Mouse (Mus musculus): ENCODE results near the gene Rtn4r. TPM values are rescaled to one million over a fixed set of nuclear protein-coding genes. Genes with fewer than 3 reads are reported as not detected.

Rtn4r gene
- total RNA-seq (2012; rRNA removed): not detected in 2 replicates
- total RNA-seq (2014; rRNA removed): not detected in 2 replicates
- not detected in 2 replicates for polyA plus RNA-seq (2012; ENCODE audit: insufficient read length, low read depth)

DNA sequence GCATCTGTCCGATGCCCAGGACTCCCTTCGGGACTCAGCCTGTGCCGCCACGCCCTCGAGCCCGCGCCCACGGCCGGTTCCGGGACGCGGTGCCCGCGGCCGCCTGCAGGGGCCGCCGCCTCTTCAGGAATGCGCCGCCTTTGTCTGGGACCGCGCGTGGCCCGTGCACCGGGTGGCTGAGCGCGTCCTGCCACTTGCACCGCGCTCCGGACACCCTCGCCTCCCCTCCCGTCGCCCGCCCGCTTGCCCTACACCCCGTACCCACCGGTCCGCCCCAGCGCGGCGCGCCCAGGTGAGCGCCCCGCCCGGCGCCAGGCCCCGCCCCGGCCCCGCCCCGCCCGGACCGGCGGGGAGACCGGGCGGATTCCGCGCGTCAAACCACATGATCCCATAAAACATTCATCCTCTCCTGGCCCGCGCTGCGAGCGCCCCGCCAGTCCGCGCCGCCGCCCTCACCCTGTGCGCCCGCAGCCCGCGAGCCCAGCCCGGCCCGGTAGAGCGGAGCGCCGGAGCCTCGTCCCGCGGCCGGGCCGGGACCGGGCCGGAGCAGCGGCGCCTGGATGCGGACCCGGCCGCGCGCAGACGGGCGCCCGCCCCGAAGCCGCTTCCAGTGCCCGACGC is at the start of gene Rtn4r:
Rtn4r (plus strand) TSS at position 402 of the 621 bp plus-strand sequence.
- dilution Hi-C loops (cut with MboI; ENCODE audit: extremely low pct_ligation_motif_present, extremely low pct_unique_long_range_greater_than_20kb, low sequenced_read_pairs): no loop called here
- H3K4me1 ChIP-seq (ENCODE audit: control insufficient read depth in 1 of 2, insufficient read depth in 2 of 2): peaks cover 0 to 3% of the 10 kb centered on the region in 2 experiments; a peak in 1 of 4 replicates
- DNase-seq (ENCODE audit: extremely low read depth): no peak
- H3K79me2 ChIP-seq (replicated peaks; ENCODE audit: control insufficient read depth, extremely low read depth, insufficient read depth, poor library complexity, severe bottlenecking): no peaks in the 10 kb centered on the region
- H3K9ac ChIP-seq (ENCODE audit: insufficient read depth, low read depth): 0 out of 2 replicates have a peak within 1 kb of the TSS, but pooled peaks have one; percentile 3
- TF ChIP-seq GABPA (IDR thresholded peaks at IDR 0.05; ENCODE audit: insufficient replicate concordance, low read depth, low read length): no peak
- peak; percentile 75 for TF ChIP-seq UBTF (IDR thresholded peaks at IDR 0.05; ENCODE audit: low read depth, low read length)
- TF ChIP-seq CTCF (conservative IDR thresholded peaks at IDR 0.05 in 1 of 2, IDR thresholded peaks at IDR 0.05 in 1 of 2; ENCODE audit: low read depth in 2 of 2, low read length in 2 of 2): peak in 1 of 2 experiments; percentile 67; a peak in 2 of 4 replicates
- 0 out of 2 replicates have a peak, but pooled peaks have one; percentile 10 for TF ChIP-seq MEF2A (IDR thresholded peaks at IDR 0.05; ENCODE audit: borderline replicate concordance, low read depth, low read length)
- TF ChIP-seq NRF1 (IDR thresholded peaks at IDR 0.05; ENCODE audit: low read depth, low read length): no peak
- TF ChIP-seq ZKSCAN1 (IDR thresholded peaks at IDR 0.05; ENCODE audit: borderline replicate concordance, low read depth, low read length): no peak
- TF ChIP-seq ELF1 (IDR thresholded peaks at IDR 0.05; ENCODE audit: low read depth, low read length): peak; percentile 64
- TF ChIP-seq RAD21 (IDR thresholded peaks at IDR 0.05; ENCODE audit: low read depth, low read length): peak; percentile 52
- TF ChIP-seq MAZ (IDR thresholded peaks at IDR 0.05; ENCODE audit: low read depth, low read length): no peak
- TF ChIP-seq SMC3 (IDR thresholded peaks at IDR 0.05; ENCODE audit: low read depth, low read length): peak; percentile 46
- H3K27me3 ChIP-seq (replicated peaks): peaks cover 97% of the 10 kb centered on the region
- peak within 1 kb of the TSS; percentile 97 for H3K4me2 ChIP-seq (ENCODE audit: insufficient read depth, low read depth, poor library complexity, severe bottlenecking)
- H3K27ac ChIP-seq (ENCODE audit: insufficient read depth, low read depth): no peak within 1 kb of the TSS
- in situ Hi-C loops (cut with MboI; ENCODE audit: low pct_ligation_motif_present, low pct_unique_long_range_greater_than_20kb, low sequenced_read_pairs): no loop called here
- H3K36me3 ChIP-seq (replicated peaks in 1 of 2; ENCODE audit: control insufficient read depth in 1 of 2, insufficient read depth in 1 of 2, low read length in 1 of 2): no peaks in the 10 kb centered on the region
- H3K4me3 ChIP-seq (replicated peaks in 1 of 3; ENCODE audit: low read depth in 2 of 3, low read length in 2 of 3, poor library complexity in 1 of 3): peak within 1 kb of the TSS in 2 of 3 experiments; percentile 8 to 61
- no peaks in the 10 kb centered on the region for H3K9me3 ChIP-seq (replicated peaks; ENCODE audit: low read length)

DNA sequence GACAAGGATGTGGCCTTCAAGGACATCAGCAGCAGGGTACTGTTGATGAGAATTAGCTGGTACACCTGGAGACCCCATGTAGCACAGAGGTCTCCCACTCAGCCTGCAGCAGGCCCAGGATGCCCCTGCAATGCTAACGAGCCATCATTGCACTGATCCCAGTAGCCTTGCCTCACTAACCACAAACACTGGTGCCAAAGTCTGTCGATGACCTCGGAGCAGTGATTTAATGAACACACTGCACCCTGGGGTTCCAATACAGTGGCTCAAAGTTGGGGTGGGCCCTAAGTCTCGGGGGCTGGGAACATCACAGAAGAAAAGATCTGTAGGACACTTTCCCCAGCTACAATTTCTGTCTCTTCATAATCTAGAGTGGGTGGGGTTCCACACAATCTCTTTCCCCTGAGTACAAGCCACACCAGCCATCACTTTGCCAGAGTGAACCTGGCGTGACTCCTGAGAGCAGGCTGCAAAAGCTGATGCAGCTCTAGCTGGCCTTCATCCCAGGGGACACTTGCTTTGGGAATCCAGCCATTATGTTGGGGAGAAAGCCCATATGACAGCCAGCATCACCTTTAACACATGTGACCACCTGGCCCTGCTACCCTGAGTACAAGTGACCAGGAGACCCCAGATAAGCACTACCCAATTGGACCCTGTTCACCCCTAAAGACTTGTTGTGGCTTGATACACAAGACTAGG is 49.0 kb upstream of the Rtn4r start:
- Histone ChIP-seq H3K9me3 (replicated peaks; ENCODE audit: low read length) (no peaks in the 10 kb centered on the region), H3K4me1 (ENCODE audit: control insufficient read depth in 1 of 2, insufficient read depth in 2 of 2) (peaks cover 8 to 13% of the 10 kb centered on the region in 2 experiments; a peak in 3 of 4 replicates), H3K79me2 (replicated peaks; ENCODE audit: control insufficient read depth, extremely low read depth, insufficient read depth, poor library complexity, severe bottlenecking) (no peaks in the 10 kb centered on the region), H3K27ac (ENCODE audit: insufficient read depth, low read depth) (no peak overlapping the region), H3K9ac (ENCODE audit: insufficient read depth, low read depth) (no peak overlapping the region), H3K4me3 (replicated peaks in 1 of 3; ENCODE audit: low read depth in 2 of 3, low read length in 2 of 3, poor library complexity in 1 of 3) (no peak overlapping the region), H3K36me3 (replicated peaks in 1 of 2; ENCODE audit: control insufficient read depth in 1 of 2, insufficient read depth in 1 of 2, low read length in 1 of 2) (peaks cover under 1 to 3% of the 10 kb centered on the region in 2 experiments), H3K27me3 (replicated peaks) (peaks cover 40% of the 10 kb centered on the region), H3K4me2 (ENCODE audit: insufficient read depth, low read depth, poor library complexity, severe bottlenecking) (no peak overlapping the region)
- in situ Hi-C loops (cut with MboI; ENCODE audit: low pct_ligation_motif_present, low pct_unique_long_range_greater_than_20kb, low sequenced_read_pairs) (no loop called here), dilution Hi-C loops (cut with MboI; ENCODE audit: extremely low pct_ligation_motif_present, extremely low pct_unique_long_range_greater_than_20kb, low sequenced_read_pairs) (no loop called here)
- TF ChIP-seq HCFC1 (IDR thresholded peaks at IDR 0.05; ENCODE audit: low read depth, low read length): no peak
- no peak for DNase-seq (ENCODE audit: extremely low read depth)
